Mouse (Mus musculus) CD4-positive, CD25-positive, alpha-beta regulatory T cell, adult 2 months (primary cell): Measurements from ENCODE around the gene Fap.
A peak's percentile ranks its signal among the peaks of the same experiment; 100 is the strongest.

Experiments
- DNase-seq: peaks from one replicate; pipeline ENCODE4 v3.0.0-alpha.2; 2012; ENCODE audit warnings: low read depth, low spot score

Gene Fap

DNA sequence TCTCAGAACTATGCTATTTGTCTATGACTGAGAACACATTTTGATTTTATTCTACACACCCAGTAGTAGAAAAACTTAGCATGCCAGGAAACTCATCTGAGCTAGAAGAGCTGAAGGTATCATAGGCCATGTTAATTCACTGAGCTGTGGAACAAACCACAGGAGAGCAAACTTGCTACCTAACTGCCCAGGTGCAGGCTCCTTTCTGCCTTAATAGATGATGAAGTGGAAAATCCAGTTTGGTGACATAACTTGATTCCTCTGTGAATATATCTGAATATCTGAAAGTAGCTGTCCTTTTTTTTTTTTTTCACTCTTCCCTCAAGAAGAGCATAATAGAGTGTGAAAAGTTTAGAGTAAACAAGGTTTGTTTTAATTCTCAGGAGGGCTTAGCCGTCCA is 42.8 kb downstream of the Fap start:
- DNase-seq, result no peak

DNA sequence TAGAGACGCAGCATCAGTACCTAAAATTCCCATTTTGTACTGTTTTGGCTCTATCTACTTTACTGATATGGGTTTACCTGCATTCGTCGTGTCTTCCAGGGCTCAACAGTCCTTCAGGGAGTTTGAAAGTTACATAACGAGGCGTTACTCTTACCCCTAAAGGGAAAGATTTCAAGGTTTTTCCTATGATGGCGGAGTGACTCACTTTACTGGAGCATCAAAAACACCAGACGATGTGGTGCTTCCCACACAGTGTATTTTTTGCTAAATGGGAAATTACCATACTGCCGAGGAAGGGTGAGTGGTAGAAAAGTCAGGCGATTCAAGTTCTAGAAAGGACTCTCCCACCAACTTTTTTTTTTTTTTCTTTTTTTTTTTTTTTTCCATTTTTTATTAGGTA is 47.5 kb downstream of the Fap start:
- peak; percentile 21 for DNase-seq

DNA sequence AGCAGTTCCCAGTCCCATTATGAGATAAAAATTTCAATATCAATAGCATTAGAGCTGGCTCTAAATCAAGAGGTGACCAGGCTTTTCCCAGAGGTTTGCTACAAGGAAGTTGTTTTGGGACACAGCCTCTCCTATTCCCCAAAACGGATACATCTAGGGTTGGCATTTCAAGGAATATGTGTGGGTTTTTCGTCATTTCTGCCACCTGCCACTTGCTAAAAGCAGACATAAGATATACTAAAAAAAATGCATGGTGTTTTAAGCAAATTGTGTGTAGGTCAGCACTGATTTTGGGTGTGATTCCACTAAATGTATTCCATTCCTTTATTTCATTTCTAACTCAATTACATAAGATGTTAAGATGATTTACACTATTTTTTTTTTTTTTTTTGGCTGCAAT is 56.1 kb downstream of the Fap start:
- no peak for DNase-seq

DNA sequence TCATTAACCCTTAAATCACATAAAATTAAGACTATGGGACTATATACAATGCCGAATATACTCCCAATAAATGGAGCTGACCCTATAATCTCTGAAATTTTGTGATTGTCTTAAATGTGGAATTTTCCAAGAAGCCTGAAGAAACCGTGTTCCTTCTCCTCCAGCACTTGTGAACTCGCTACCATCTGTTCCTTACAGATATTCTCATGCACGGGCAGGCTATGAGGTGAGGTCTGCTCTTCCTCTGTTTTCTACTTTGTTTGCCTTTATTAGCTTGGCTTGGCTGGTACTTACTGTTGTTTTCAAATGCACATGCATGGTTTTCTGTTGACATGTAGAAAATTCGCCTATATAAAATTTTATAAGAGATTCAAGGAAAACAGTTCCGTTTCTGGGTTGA is 59.4 kb downstream of the Fap start:
- no peak for DNase-seq

DNA sequence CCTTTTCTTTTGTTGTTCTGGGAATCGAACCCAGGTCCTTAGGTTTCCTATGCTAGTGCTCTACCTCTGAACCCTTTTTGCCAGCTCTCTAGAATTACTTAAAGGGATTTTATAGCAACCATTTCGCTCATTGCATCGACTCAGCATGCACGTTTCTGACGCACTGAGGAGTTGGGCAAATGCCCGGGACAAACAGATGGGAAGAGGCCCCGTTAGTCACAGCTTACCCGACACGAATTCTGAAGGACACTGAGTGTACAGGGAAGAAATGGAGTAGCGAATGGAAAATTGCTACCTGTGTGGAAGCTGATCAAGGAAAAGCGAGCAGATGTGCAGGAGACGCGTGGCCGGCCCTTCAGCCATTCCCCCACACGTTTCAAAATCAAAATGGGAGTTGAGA is 60.4 kb downstream of the Fap start:
- no peak for DNase-seq

DNA sequence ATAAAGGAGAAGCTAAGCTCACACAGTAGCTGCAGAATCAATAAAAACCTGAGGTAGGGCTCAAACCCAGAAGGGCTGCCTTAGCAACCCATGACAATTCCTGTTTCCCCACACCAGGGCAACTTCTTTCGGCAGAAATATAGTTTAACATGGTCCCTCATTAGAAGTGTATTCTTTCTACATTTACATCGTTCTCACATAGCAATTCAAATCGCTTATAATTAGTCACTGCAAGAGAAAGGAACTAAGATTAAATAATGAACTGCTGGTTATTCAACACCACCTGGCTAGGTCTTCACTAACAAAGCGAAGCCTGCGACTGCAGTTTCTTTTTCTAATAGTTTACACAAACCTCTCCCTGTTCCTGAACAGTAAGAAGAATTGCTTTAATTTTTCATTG is 66.7 kb downstream of the Fap start:
- DNase-seq, result no peak

DNA sequence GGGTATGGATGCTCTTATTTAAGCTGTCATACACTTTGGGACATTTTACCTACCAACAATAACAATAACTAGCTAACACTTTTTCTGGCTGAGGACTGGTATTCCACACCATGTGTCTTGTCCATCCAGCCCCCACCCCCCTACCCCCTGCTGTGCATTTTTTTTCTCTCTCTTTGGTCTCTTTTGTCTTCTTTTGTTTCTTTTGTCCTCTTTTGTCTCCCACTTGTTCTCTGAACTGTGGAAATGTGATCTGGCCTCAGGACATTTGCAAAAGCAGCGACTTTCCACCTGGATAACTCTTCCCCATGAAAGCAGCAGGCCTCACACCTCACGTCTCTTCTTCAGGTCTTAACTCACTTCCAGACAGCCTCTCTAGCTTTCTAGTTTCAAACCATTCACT is 67.4 kb downstream of the Fap start:
- DNase-seq, result no peak

DNA sequence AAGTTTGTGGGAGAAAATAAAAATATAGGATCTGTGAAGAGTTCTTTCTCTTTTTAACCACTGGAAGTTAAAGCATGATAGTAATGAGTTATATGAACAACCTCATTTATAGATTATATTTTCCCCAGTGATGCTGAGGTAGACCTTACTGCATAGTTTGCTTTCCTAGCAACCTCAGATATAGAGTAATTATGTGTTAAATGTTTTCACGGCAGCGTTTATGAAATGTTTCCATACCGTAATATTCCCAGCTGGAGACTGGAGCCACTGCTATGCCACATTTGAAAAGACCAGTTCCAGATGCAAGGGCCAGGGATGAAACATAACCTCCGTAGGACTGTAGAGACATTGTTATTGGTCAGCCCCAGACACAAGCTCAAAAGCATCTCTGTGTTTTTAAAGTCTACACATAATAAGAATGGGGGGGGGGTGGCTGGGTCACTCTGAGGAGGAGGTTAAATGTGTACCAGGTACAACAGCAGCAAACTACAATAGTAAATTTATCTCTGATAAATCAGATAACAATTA is 69.5 kb downstream of the Fap start:
- DNase-seq, result no peak

DNA sequence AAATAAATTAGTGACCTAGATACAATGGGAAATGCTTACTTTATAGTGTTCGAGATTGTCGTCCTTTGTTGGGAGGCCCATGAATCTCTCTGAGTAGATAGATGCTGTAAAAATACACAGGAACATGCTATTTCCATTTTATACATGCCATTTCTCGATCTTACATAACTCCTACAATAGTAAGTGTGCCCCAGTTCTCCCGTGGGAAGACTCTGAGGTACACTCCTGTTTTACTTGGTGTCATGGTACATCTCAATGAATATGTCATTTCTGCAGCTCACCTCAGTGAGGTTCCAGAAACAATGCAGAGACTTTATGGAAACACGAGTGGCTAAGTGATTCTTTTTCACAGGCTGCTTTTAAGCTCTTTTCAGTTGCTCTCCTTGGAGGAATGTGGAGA is 70.5 kb downstream of the Fap start:
- DNase-seq, result no peak

DNA sequence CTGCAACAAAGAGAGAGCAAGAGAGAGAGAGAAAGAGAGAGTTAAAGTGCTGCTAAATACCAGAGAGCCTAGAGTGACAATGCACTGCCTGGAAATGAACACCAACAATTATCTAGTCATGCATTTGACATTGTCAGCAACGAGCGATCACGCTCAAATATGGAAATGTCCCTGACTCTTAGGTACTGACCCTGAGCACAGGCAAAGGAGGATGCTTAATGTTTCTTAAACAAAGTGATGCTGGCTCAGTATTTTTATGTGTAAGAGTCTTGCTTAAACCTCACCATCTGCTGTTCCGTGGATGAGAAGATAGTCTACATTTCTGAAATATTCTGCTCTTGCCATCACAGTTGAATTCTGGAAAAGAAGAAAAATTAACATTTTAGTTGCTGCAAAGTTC is 71.4 kb downstream of the Fap start:
- DNase-seq, result no peak

DNA sequence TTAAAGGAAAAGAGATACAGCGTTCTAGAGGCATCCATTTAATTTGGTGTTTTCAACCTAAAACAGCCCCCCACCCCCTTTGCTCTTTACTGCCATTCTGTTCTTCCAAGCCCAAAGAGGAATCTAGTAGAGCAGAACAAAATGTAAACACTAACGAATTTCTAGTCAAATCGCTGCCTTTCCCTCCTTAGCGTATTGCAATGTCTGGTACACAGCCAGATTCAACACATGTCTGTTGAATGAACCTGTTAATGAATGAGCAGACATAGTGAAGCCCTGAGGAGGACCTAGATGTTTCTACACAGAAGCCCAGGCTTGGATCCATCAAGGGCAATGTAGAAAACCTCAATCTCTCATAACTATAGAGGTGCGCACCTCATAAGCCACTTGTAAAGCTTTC is 75.1 kb downstream of the Fap start:
- DNase-seq, result no peak

DNA sequence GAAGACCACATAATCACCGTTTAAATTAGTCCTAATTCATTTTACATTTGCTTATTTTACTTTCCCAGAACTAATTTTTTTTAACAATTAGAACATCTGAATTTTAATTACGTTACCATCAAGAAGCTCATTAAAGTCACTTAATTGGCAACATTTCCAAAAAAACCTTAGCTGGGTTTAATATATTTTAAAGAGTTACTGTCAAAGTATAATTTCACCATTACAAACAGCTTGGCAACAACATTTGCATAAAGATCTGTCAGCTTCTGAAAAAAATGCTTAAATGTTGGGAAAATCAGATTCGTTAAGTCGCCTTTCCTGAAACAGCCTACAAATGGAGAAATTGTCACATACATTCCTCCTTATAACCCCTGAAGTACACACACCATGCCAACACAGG is 75.8 kb downstream of the Fap start:
- DNase-seq, result no peak

DNA sequence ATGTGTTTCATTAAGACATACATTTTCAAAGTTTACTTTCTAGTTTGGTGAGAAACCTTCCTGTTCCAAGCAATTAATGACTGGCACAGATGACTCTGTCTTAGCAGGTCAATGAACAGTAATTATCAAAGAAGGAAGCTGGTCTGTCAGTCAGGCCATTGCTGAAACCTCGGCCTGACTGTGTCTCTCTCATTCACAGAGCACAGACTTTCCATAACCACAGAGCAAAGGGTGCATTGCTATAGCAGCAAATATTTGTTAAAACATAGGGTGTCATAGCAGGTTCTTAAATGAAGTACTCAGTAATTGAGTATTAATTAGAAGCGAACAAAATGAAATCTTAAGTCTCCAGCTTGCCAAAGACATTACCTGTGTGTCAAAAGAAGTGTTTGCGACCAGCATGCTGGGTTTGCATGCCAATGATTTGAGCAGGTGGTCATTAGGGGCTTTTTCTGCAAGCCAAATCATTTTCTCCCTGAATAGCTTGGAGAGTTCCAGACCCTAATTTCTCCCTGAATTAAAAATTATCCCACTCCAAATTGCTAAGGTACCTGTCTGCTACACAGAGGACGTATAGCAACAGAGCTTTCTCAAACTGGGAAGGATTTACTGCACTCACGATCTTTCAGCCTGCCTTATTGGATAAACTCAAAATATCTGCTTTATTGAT is 76.4 kb downstream of the Fap start:
- DNase-seq, result no peak

DNA sequence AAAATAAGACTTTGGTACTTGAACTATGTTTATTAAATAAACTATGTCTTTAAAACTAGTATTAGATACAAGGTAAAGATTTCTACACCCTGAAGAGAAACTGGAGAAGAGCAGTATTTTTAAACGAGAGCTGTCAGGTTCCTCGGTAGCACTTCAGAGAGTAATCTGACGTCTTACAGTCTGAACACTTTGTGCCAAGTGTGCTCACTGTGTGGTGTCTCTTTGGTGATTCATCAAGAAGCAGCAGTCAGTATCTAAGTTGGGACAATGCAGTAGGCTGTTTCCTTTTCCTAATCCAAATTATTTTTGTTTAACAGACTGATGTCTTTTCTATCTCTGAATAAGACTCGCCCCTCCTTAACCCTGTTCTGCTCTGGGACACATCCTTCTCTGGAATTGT is 78.5 kb downstream of the Fap start:
- DNase-seq, result no peak

DNA sequence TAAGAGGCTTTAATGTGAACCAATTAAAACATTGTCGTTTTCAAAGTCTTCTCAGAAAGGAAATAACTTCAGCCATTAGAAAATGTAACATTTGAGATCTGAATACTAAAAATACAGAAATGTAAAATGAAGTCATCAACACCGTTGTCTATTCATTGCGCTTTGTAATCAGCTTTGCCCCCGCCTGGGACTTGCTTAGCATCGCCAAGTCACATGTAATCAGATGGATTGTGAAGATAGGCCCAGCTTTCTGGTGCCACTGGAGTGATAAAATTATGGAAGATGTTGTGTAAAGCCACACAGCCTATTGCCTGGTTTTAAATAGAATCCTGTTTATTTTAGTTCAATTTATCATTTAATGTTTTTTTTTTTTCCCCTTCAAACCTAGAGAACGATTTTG is 84.0 kb downstream of the Fap start:
- DNase-seq, result no peak

DNA sequence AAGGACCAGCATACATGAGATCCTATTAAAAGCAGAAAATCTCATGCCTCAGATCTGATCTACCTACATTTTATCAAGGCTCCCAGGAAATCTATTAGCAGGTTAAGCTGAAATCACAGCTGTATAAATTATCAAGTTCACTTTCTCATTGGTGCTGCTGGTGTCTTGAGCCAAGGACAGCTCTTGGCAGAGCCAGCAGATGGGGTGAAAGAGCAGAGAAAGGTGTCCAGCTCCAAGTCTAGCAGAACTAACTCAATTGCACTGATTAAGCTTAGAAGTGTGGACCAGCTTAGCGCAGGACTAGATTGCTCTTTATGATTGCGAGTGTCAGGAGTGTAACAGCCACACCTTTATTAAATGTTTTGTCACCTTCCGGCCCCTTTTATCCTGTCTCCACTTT is 89.0 kb downstream of the Fap start:
- peak; percentile 3 for DNase-seq

DNA sequence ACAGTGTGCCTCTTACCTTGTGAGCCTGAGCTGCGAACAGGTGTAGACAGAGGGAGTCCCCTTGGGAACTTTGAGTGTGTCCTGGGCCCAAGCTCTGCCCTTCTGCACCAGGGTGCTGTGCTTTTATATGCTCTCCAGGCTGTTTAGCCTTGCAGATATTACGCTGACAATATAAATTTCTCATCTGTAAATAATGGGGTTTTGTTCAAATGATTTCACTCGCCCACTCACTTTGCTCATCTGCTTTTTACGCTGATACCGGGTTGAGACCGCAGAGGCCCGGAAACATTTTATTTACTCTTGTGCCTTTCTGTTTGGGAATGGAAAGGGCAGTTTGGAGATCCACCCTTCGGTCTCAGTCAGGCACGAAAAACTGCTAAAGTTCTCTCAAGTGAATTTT is 90.3 kb downstream of the Fap start, which contains the start of gene Gcg:
Gene Gcg, minus strand, starts transcription at position 101 of the 400 bp plus-strand sequence.
- no peak for DNase-seq

DNA sequence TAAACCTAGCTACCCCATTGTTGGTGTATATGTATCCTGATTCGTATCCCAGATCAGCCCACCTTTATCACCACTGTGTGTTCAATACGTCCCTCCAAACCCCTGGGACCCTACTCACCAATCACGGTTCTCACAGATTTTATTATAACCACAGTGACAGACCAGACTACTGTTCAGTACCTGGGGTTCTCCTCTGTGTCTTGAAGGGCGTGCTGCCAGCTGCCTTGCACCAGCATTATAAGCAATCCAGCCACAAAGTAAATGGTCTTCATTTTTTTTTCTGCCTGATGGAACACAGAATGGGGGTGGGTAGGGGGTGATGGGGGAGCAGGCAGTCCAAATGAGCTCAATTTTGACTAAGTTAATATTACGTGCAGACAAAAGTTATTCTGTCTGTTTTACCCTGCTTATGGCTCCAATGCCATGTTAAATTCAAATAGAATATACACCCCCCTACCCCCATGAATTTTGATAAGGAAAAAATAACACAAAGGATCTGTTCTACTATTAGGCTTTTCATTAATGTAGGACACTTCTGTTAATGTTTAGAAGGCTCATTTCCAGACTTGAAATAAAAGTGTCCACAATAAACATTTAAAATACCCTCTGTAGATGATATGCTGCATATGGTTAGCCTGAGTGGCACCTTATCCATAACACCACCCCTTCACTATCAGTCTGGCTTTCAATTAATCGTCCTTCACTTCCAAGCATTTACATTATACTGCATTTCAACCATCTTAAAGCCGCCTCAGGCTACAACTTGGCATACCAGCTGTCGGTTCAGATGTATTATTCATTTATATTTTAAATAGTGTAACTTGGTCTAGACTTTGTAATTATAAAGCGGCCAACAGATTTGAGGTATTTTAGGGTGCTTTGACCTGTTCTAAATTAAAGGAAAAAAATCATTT is 93.3 kb downstream of the Fap start:
- no peak for DNase-seq

DNA sequence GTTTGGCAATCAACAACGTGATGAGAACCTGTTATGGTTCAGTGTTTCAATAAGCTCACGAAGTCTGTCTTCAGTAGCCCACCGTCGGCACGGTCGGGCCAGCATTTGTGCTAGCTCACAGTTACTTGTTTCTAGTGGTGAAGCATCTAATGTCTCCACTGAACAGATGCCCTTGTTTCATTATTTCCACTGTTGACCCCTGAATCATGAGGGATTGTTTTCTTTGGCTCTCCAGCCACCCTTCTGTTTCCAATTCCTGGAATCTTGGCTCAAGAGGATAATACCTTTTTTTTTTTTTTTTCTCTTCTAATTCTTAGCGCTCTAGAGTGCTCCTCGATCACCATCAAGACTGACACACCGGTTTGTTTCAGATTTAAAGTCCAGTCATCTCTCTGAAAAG is 104.3 kb downstream of the Fap start:
- no peak for DNase-seq

DNA sequence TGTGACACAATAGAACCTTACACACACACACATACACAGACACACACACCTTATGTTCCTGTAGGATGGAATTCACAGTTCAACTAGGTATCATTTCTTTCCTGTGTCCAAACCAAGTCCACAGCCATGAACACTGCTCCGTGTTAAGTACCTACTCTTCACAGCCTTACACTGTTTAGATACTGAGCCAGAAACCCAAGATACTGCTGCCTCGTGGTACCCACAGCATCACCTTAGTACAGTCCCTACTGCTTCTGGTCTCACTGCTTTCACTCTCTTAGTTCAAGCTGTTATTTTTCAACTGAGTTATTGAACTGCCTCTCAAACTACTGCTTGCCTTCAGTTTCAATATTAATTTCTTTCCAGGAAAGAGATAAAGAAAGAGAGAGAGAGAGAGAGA is 110.6 kb downstream of the Fap start:
- peak; percentile 20 for DNase-seq

DNA sequence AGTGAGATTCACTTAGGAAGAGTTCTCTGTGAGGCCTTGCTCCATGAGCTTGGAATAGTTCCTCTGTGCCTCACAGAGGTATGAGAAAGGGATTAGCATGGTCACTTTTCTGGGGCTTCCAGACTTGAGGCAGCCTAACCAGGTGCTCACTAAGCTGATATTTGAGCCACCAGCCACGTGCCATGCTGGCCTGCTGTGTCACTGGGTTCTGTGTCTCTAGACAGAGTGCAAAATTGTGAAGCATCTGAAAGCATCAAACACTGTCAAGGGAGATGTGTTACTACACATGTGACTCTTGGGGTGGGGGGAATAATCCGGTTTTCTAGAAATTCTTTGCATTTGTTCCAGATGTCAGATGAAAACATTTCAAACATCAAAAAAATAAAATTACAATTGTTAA is 111.7 kb downstream of the Fap start:
- no peak for DNase-seq

DNA sequence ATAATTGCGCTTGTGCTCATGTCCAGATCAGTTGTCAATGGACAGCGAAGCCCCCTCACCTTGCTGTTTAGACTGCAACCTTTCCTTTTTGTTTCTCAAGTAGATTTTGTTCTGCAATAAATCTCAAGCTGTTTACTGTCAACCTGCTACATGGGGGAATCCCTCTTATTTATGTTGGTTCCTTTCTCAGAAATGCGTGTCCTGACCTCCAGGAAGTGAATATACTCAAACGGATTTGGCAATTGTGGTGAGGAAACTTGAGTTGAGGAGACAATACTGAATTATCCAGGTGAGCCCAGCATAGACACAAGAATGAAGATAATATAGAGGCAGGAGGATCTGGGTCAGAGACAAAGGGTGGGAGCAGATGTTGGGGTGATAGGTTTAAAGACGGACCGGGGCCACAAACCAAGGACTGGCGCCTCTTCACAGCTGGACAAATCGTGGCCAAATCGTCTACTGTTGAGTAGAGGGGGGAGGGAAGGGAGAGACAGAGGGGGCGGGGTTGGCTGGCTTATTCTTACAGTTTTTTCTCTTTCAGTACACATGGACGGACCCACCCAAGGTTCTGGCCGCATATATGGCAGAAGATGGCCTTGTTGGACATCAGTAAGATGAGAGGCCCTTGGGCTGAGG is 112.9 kb downstream of the Fap start:
- DNase-seq, result peak; percentile 19
